Comparison of ENCODE assay signal across 24 mouse cellular contexts in the genomic region with DNA sequence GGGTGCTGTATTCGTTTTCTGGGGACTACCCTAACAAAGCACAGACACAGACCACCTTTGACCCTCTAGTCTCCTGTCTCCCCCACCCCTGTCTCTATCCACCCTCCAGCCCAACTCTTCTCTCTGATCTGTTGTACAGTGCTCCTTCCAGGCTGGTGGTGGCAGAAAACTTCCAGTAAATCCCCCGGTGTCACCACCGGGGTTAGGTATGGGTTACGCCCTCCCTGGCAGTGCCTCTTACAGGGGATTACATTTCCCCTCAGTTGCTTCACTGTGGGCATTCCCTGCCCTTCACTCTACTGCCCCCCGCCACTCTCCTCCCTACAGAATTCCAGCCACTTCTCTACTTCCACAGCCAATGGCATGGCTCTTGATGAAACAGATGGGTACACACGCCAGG.
DNase-seq lines count a peak whose midpoint lies in the region; TF ChIP-seq lines count a peak whose summit lies in the region.
"Had no signal": no experiment of that assay in that cellular context is flagged by ENCODE, and none has a peak within 500 bp of the region (broad histone marks: within the 10 kb centered on the region; RNA-seq: fewer than 3 reads in every experiment).

No protein-coding gene starts in this region.

- TF ChIP-seq CTCF in kidney, adult 2 months (conservative IDR thresholded peaks at IDR 0.05; ENCODE audit: insufficient read depth, insufficient read length, low read depth, low read length) = no peak

- no peaks in the 10 kb centered on the region for H3K27me3 ChIP-seq in kidney, adult 2 months (replicated peaks; ENCODE audit: control insufficient read depth, insufficient read depth, low read length)
- H3K27me3 ChIP-seq in limb, embryonic 10.5 days (ENCODE audit: low read depth, poor library complexity, severe bottlenecking) = peaks cover 5% of the 10 kb centered on the region; the same call in 1 of the 2 replicates
- H3K27me3 ChIP-seq: CH12.LX; embryonic facial prominence, embryonic 13.5 days; embryonic facial prominence, embryonic 15.5 days; forebrain, embryonic 12.5 days; Patski had no signal

- peak; percentile 82 for DNase-seq in heart, adult 11 months
- no peak for DNase-seq in heart, adult 9 months (ENCODE audit: low spot score in 2 of 2)
- peak; percentile 0 for DNase-seq in kidney, adult 11 months
- DNase-seq in kidney, adult 2 months = no peak
- DNase-seq in limb, embryonic 10.5 days (ENCODE audit: low spot score) = peak; percentile 16
- DNase-seq: adrenal gland, adult 2 months; adrenal gland, postnatal 10 days; adrenal gland, postnatal 25 days; B cell, adult 2 months; cerebellum, adult 11 months; cerebellum, adult 18-20 months; cerebellum, adult 8-10 months; cerebellum, adult 9-11 months; cerebellum, postnatal 14 days; cerebellum, postnatal 36 days; embryo, embryonic 11 days had no signal

- H3K4me1 ChIP-seq in kidney, adult 2 months (ENCODE audit: control insufficient read depth, insufficient read depth, low read length) = no peaks in the 10 kb centered on the region
- peaks cover 18% of the 10 kb centered on the region for H3K4me1 ChIP-seq in limb, embryonic 10.5 days

- 88% methylated on average over 6 of the region's 6 CpGs for WGBS in kidney, adult 2 months
- 94% methylated on average over 6 of the region's 6 CpGs for WGBS in limb, embryonic 10.5 days

- TF ChIP-seq POLR2A in kidney, adult 2 months (IDR thresholded peaks at IDR 0.05; ENCODE audit: low read depth, low read length) = no peak

- no peak overlapping the region for H3K4me3 ChIP-seq in kidney, adult 2 months (ENCODE audit: insufficient read depth, low read depth, low read length)
- no peak overlapping the region for H3K4me3 ChIP-seq in limb, embryonic 10.5 days
- H3K4me3 ChIP-seq: embryonic facial prominence, embryonic 13.5 days; embryonic facial prominence, embryonic 15.5 days; erythroblast, embryonic 14.5 days; forebrain, embryonic 10.5 days; forebrain, embryonic 12.5 days had no signal

- H3K27ac ChIP-seq in kidney, adult 2 months (ENCODE audit: insufficient read depth, low read depth, low read length) = no peak overlapping the region
- H3K27ac ChIP-seq in limb, embryonic 10.5 days = no peak overlapping the region
- H3K27ac ChIP-seq: embryonic facial prominence, embryonic 13.5 days; embryonic facial prominence, embryonic 15.5 days; forebrain, embryonic 10.5 days; forebrain, embryonic 12.5 days had no signal

- H3K36me3 ChIP-seq in kidney, adult 2 months (ENCODE audit: control insufficient read depth, insufficient read depth, low read length) = no peaks in the 10 kb centered on the region
- H3K36me3 ChIP-seq in limb, embryonic 10.5 days = no peaks in the 10 kb centered on the region
- H3K36me3 ChIP-seq: embryonic facial prominence, embryonic 13.5 days; embryonic facial prominence, embryonic 15.5 days; forebrain, embryonic 10.5 days; forebrain, embryonic 12.5 days; G1E had no signal

- no peaks in the 10 kb centered on the region for H3K9me3 ChIP-seq in limb, embryonic 10.5 days (replicated peaks)
- H3K9me3 ChIP-seq: embryonic facial prominence, embryonic 13.5 days; embryonic facial prominence, embryonic 15.5 days had no signal

Comparison
In these comparisons a context has a peak if more than half of its experiments do, and no peak if none do; other contexts are left out.
1. DNase-seq: peak in heart, adult 11 months (single experiment), kidney, adult 11 months (single experiment) and limb, embryonic 10.5 days (single experiment); none in heart, adult 9 months (0 of 2) and kidney, adult 2 months (single experiment).